Mouse (Mus musculus) erythroblast, embryonic 14.5 days (primary cell): ENCODE data around the gene Chst15.

Experiments used
- GATA1 ChIP-seq: IDR thresholded peaks from 2 replicates; pipeline ENCODE4 v1.6.1; 2012; ENCODE audit warnings: low read length, inconsistent platforms, mixed read lengths
- TAL1 ChIP-seq: IDR thresholded peaks from 3 replicates; pipeline ENCODE4 v1.6.1; 2012; ENCODE audit warnings: low read length, inconsistent platforms, mixed read lengths

DNA sequence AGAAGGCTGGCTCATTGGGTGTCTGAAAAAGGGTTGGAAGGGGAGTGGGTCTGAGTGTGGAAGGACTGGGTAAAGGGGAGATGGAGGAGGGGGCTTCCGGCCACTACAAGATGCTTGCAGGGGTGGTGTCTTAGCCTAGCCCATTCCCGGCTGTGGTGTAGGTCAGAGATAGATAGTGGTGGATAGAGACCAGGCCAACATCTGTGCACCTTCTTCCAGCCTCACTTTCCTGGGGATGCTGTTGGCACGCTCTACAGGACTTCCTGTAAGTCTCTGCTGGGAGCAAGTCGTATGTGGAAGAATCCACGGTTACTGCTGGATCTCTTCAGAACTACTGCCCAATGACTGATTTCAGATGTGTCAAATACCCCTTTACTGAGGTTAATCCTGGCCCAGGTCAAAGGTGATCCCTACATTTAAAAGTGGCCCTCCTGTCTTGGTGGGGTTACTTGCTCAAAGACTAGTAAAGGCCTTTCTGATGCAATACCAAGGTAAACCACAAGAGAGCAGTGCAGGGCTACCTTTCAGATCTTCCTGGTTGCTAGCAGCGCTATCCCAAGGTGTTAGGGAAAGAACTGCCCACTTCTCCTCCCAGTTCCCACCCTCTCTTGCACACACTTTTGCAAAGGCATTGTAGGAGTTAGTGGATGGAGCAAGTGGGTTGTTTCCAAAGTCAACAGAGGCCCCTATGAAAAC, 90.5 kb downstream of the Chst15 start:
- TF ChIP-seq TAL1, result no peak
- no peak for TF ChIP-seq GATA1
